Mouse (Mus musculus): ENCODE measurements around the gene Lmo7. TPM values are rescaled to one million over a fixed set of nuclear protein-coding genes. Genes with fewer than 3 reads are reported as not detected.

Lmo7 gene
- polyA plus RNA-seq, 1 experiment from 2014 or later = 7.1 TPM

GRCm38 (mm10) chr14:101903722-101904121, 174.0 kb downstream of the Lmo7 start:
- no peak for ATAC-seq (ENCODE audit: insufficient number of reproducible peaks, low FRiP score, low TSS enrichment, low read depth)
- H3K27ac ChIP-seq (replicated peaks; ENCODE audit: low read depth, low read length) = no peak overlapping the region
- WGBS = 83% methylated on average over 5 of the region's 5 CpGs
- H3K4me2 ChIP-seq (ENCODE audit: low read depth, severe bottlenecking) = no peak overlapping the region
- H3K4me3 ChIP-seq (ENCODE audit: low read depth, low read length) = no peak overlapping the region
- no peaks in the 10 kb centered on the region for H3K27me3 ChIP-seq (ENCODE audit: control insufficient read depth, insufficient read depth, low read length)
- no peak for DNase-seq (ENCODE audit: low spot score)
- no peaks in the 10 kb centered on the region for H3K36me3 ChIP-seq (ENCODE audit: control insufficient read depth, insufficient read depth, low read length)
- no peaks in the 10 kb centered on the region for H3K9me3 ChIP-seq (ENCODE audit: control insufficient read depth, low read length)
- no peaks in the 10 kb centered on the region for H3K4me1 ChIP-seq (ENCODE audit: control insufficient read depth, insufficient read depth, low read length)
- no peak overlapping the region for H3K9ac ChIP-seq (ENCODE audit: low read length)

DNA sequence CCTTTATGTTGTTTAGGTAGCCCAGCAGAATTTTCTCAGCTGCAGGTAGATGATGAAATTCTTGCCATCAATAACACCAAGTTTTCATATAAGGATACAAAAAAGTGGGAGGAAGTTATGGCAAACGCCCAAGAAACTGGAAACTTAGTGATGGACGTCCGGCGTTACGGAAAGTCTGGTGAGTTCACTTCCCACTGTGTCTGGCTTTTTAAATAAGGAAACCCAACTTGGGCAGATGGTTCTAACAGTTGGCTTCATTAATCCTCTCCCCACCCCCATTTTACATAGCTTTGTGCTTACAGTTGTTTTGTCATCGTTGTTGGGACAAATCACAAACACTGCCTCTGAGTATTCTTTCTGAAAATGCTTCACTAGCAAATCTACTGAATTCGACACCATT, 182.2 kb downstream of the Lmo7 start:
- Histone ChIP-seq H3K9me3 (ENCODE audit: control insufficient read depth, low read length) (no peaks in the 10 kb centered on the region), H3K9ac (ENCODE audit: low read length) (no peak overlapping the region), H3K4me2 (ENCODE audit: low read depth, severe bottlenecking) (no peak overlapping the region), H3K36me3 (ENCODE audit: control insufficient read depth, insufficient read depth, low read length) (no peaks in the 10 kb centered on the region), H3K27ac (replicated peaks; ENCODE audit: low read depth, low read length) (no peak overlapping the region), H3K27me3 (ENCODE audit: control insufficient read depth, insufficient read depth, low read length) (no peaks in the 10 kb centered on the region), H3K4me3 (ENCODE audit: low read depth, low read length) (no peak overlapping the region), H3K4me1 (ENCODE audit: control insufficient read depth, insufficient read depth, low read length) (no peaks in the 10 kb centered on the region)
- WGBS = 86% methylated on average over 7 of the region's 7 CpGs
- ATAC-seq (ENCODE audit: insufficient number of reproducible peaks, low FRiP score, low TSS enrichment, low read depth) = no peak
- no peak for DNase-seq (ENCODE audit: low spot score)

DNA sequence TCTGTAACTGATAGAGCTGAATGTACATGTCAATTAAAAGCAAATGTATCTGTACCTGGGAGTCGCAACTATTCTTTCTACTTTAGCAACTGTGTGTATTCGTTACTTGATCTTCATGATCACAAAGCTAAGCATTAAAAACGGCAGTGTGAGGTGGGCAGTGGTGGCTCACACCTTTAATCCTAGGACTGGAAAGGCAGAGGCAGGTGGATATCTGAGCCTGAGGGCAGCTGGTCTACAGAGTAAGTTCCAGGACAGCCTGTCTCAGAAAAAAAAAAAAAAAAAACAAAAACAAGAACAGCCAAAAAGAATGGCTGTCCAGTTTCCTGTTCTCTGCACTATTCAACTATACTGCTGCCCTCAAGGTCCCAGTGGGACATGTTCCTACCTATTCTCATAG, 182.6 kb downstream of the Lmo7 start:
- no peaks in the 10 kb centered on the region for H3K27me3 ChIP-seq (ENCODE audit: control insufficient read depth, insufficient read depth, low read length)
- H3K4me3 ChIP-seq (ENCODE audit: low read depth, low read length) = no peak overlapping the region
- 75% methylated on average over 3 of the region's 3 CpGs for WGBS
- H3K36me3 ChIP-seq (ENCODE audit: control insufficient read depth, insufficient read depth, low read length) = no peaks in the 10 kb centered on the region
- no peaks in the 10 kb centered on the region for H3K9me3 ChIP-seq (ENCODE audit: control insufficient read depth, low read length)
- H3K4me2 ChIP-seq (ENCODE audit: low read depth, severe bottlenecking) = no peak overlapping the region
- ATAC-seq (ENCODE audit: insufficient number of reproducible peaks, low FRiP score, low TSS enrichment, low read depth) (no peak), DNase-seq (ENCODE audit: low spot score) (no peak)
- H3K4me1 ChIP-seq (ENCODE audit: control insufficient read depth, insufficient read depth, low read length) = no peaks in the 10 kb centered on the region
- no peak overlapping the region for H3K27ac ChIP-seq (replicated peaks; ENCODE audit: low read depth, low read length)
- no peak overlapping the region for H3K9ac ChIP-seq (ENCODE audit: low read length)

DNA sequence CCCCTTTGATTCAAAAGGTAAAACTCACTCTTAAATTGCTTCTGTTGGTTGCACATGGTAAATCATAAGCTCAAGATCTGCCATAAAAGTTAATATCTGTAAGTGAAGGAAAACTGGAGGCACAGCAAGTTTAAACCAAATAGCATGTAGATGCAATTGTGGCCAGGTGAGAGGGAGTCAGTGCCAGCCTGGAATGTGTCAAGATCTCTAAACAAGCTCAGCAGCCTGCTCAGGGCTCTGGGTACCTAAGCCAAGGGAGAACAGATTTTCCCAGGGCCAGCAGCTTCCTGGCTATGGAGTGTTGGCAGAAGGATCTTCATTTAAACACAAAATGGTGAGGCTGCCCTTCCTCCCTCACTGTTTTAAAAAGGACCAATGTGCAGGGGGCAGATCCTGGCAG, 184.6 kb downstream of the Lmo7 start:
- Histone ChIP-seq H3K27ac (replicated peaks; ENCODE audit: low read depth, low read length) (no peak overlapping the region), H3K4me3 (ENCODE audit: low read depth, low read length) (no peak overlapping the region), H3K4me2 (ENCODE audit: low read depth, severe bottlenecking) (no peak overlapping the region), H3K4me1 (ENCODE audit: control insufficient read depth, insufficient read depth, low read length) (no peaks in the 10 kb centered on the region), H3K9ac (ENCODE audit: low read length) (no peak overlapping the region), H3K36me3 (ENCODE audit: control insufficient read depth, insufficient read depth, low read length) (no peaks in the 10 kb centered on the region), H3K9me3 (ENCODE audit: control insufficient read depth, low read length) (no peaks in the 10 kb centered on the region), H3K27me3 (ENCODE audit: control insufficient read depth, insufficient read depth, low read length) (no peaks in the 10 kb centered on the region)
- DNase-seq (ENCODE audit: low spot score) (no peak), ATAC-seq (ENCODE audit: insufficient number of reproducible peaks, low FRiP score, low TSS enrichment, low read depth) (no peak)

- DNase-seq (ENCODE audit: low spot score) = no peak
- 79% methylated on average over 8 of the region's 8 CpGs for WGBS
These were observed 186.1 kb downstream of the Lmo7 start for GRCm38 (mm10) chr14:101915867-101916266.

DNA sequence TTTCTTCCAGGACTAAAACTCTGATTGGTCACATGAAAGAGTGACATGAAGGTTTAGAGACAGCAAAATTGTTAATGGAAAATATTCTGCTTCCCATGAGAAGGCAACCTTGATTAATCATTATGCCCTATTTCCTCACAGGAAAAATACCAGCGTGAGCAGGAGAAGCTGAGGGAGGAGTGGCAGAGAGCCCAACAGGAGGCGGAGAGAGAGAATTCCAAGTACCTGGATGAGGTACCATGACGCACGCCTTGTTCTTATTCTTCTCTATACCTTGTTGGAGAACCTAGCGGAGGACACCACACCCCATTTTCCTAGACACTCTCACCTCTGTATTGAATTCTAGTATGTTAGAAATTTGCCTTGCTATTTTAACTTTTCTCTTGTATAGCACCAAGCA, 188.7 kb downstream of the Lmo7 start:
- ATAC-seq (ENCODE audit: insufficient number of reproducible peaks, low FRiP score, low TSS enrichment, low read depth) (no peak), DNase-seq (ENCODE audit: low spot score) (no peak)
- no peak overlapping the region for H3K27ac ChIP-seq (replicated peaks; ENCODE audit: low read depth, low read length)
- H3K4me1 ChIP-seq (ENCODE audit: control insufficient read depth, insufficient read depth, low read length) = no peaks in the 10 kb centered on the region
- no peaks in the 10 kb centered on the region for H3K36me3 ChIP-seq (ENCODE audit: control insufficient read depth, insufficient read depth, low read length)
- no peak overlapping the region for H3K4me3 ChIP-seq (ENCODE audit: low read depth, low read length)
- H3K9me3 ChIP-seq (ENCODE audit: control insufficient read depth, low read length) = no peaks in the 10 kb centered on the region
- no peak overlapping the region for H3K4me2 ChIP-seq (ENCODE audit: low read depth, severe bottlenecking)
- H3K27me3 ChIP-seq (ENCODE audit: control insufficient read depth, insufficient read depth, low read length) = no peaks in the 10 kb centered on the region
- WGBS = 93% methylated on average over 5 of the region's 5 CpGs
- H3K9ac ChIP-seq (ENCODE audit: low read length) = no peak overlapping the region

More at GRCm38 (mm10) chr14:101915867-101916266, 186.1 kb downstream of the Lmo7 start:
- H3K4me3 ChIP-seq (ENCODE audit: low read depth, low read length) = no peak overlapping the region
- H3K4me1 ChIP-seq (ENCODE audit: control insufficient read depth, insufficient read depth, low read length) = no peaks in the 10 kb centered on the region
- H3K27ac ChIP-seq (replicated peaks; ENCODE audit: low read depth, low read length) = no peak overlapping the region
- H3K36me3 ChIP-seq (ENCODE audit: control insufficient read depth, insufficient read depth, low read length) = no peaks in the 10 kb centered on the region
- no peaks in the 10 kb centered on the region for H3K27me3 ChIP-seq (ENCODE audit: control insufficient read depth, insufficient read depth, low read length)
- H3K9ac ChIP-seq (ENCODE audit: low read length) = no peak overlapping the region
- no peaks in the 10 kb centered on the region for H3K9me3 ChIP-seq (ENCODE audit: control insufficient read depth, low read length)
- no peak overlapping the region for H3K4me2 ChIP-seq (ENCODE audit: low read depth, severe bottlenecking)
- no peak for ATAC-seq (ENCODE audit: insufficient number of reproducible peaks, low FRiP score, low TSS enrichment, low read depth)

- H3K4me3 ChIP-seq (ENCODE audit: low read depth, low read length) = no peak overlapping the region
- no peak for DNase-seq (ENCODE audit: low spot score)
- no peak for ATAC-seq (ENCODE audit: insufficient number of reproducible peaks, low FRiP score, low TSS enrichment, low read depth)
These were observed 198.0 kb downstream of the Lmo7 start for GRCm38 (mm10) chr14:101927646-101928244.

GRCm38 (mm10) chr14:101930576-101931447, 201.1 kb downstream of the Lmo7 start:
- DNase-seq (ENCODE audit: low spot score) = no peak
- H3K4me1 ChIP-seq (ENCODE audit: control insufficient read depth, insufficient read depth, low read length) = no peaks in the 10 kb centered on the region
- no peak for ATAC-seq (ENCODE audit: insufficient number of reproducible peaks, low FRiP score, low TSS enrichment, low read depth)
- 95% methylated on average over 25 of the region's 25 CpGs for WGBS
- H3K27ac ChIP-seq (replicated peaks; ENCODE audit: low read depth, low read length) = no peak overlapping the region
- no peak overlapping the region for H3K4me2 ChIP-seq (ENCODE audit: low read depth, severe bottlenecking)
- H3K36me3 ChIP-seq (ENCODE audit: control insufficient read depth, insufficient read depth, low read length) = no peaks in the 10 kb centered on the region
- no peaks in the 10 kb centered on the region for H3K27me3 ChIP-seq (ENCODE audit: control insufficient read depth, insufficient read depth, low read length)
- no peak overlapping the region for H3K9ac ChIP-seq (ENCODE audit: low read length)
- H3K4me3 ChIP-seq (ENCODE audit: low read depth, low read length) = no peak overlapping the region
- no peaks in the 10 kb centered on the region for H3K9me3 ChIP-seq (ENCODE audit: control insufficient read depth, low read length)

More at GRCm38 (mm10) chr14:101927646-101928244, 198.0 kb downstream of the Lmo7 start:
- 87% methylated on average over 12 of the region's 12 CpGs for WGBS
- H3K9me3 ChIP-seq (ENCODE audit: control insufficient read depth, low read length) = no peaks in the 10 kb centered on the region
- H3K27me3 ChIP-seq (ENCODE audit: control insufficient read depth, insufficient read depth, low read length) = no peaks in the 10 kb centered on the region
- no peak overlapping the region for H3K27ac ChIP-seq (replicated peaks; ENCODE audit: low read depth, low read length)
- no peak overlapping the region for H3K9ac ChIP-seq (ENCODE audit: low read length)
- H3K36me3 ChIP-seq (ENCODE audit: control insufficient read depth, insufficient read depth, low read length) = no peaks in the 10 kb centered on the region
- H3K4me2 ChIP-seq (ENCODE audit: low read depth, severe bottlenecking) = no peak overlapping the region
- H3K4me1 ChIP-seq (ENCODE audit: control insufficient read depth, insufficient read depth, low read length) = no peaks in the 10 kb centered on the region
